Mouse (Mus musculus) thymus, postnatal 0 days (tissue): ENCODE measurements around the gene Atp10b. TPM values are rescaled to one million over a fixed set of nuclear protein-coding genes. Genes with fewer than 3 reads are reported as not detected.

Experiments used
- polyA plus RNA-seq: library from polyadenylated mRNA; unstranded; fragments of >200 nt; fragmentation: Nextera tagmentation; extraction: Ambion mirVana; gene quantifications from 2 replicates; pipeline ENCODE4 v1.2.1, GENCODE M21; 2015

Gene Atp10b
- polyA plus RNA-seq, 1 experiment from 2014 or later, result 0.17 TPM

Other genes with a start within 250 kb of the Atp10b start
- gene Gm9972, start 114.1 kb upstream of the Atp10b start, polyA plus RNA-seq, result not detected in 2 replicates